Mouse (Mus musculus): ENCODE data around the gene Fam19a1.

DNA sequence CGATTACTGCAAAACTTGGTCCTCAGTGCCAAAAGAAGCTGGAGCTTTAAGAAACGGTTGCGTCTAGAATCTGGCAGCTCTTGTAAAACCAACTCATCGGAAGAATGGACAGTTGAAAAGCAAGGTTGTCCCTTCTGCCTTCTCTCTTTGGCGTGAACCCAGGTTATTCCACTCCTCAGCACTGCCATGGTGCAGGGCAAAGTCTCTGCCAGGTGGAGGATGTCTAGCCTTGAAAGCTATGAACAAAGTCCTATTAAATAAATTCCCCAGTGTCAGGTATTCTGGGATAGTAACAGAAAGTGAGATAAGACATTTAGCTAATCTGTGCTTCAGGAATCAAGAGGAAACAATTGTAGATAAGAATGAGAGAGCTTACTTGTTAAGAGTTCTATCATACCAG, 157.5 kb downstream of the Fam19a1 start:
- TF ChIP-seq CTCF (IDR thresholded peaks at IDR 0.05; ENCODE audit: low read depth), result no peak
- TF ChIP-seq EP300 (IDR thresholded peaks at IDR 0.05; ENCODE audit: low read depth), result no peak

Measured in liver, postnatal 0 days (tissue).